Mouse (Mus musculus): Measurements from ENCODE around the gene Srcin1. TPM values are rescaled to one million over a fixed set of nuclear protein-coding genes. Genes with fewer than 3 reads are reported as not detected.

Srcin1 gene
- polyA plus RNA-seq, 1 experiment from 2014 or later, result 6.7 TPM

DNA sequence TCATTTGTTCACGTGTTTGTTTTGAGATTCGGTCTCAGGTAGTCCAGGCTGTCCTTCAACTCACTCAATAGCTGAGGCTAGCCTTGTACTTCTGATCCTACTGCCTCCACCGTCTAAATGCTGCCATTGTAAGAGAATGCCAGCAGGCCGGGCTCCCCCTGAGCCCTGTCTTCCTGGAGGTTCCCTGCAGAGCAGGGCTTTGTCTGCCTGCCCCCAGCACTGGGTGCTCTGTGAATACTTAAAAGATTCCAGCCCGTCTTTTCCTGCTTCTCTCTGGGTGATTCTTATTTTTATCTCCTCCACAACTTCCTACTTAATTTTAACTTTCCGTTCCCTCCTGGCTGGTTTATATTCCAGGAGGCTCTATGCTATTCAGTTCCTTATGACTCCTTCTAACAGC, 26.2 kb upstream of the Srcin1 start:
- WGBS, result 22% methylated on average over 6 of the region's 6 CpGs
- ATAC-seq (ENCODE audit: low FRiP score), result no peak
- H3K4me2 ChIP-seq (replicated peaks), result no peak overlapping the region

DNA sequence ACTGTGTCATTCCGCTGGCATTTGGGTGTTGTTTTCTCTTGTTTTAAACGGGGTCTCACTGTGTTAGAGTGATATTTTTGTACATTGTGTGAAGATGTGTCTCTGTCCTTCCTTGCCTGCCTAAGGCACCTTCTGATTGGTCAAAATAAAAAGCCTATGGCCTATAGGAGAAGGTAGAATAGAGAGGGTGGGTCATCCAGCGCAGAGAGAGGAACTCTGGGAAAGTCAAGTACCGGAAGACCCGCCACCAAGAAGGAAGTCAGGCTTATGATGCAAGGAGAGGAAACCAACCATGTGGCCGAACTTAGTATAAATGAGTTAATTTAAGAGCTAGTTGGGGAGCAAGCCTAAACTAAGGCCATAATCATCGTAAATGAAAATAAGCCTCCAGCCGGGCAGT, 23.1 kb upstream of the Srcin1 start:
- no peak for ATAC-seq (ENCODE audit: low FRiP score)
- WGBS, result 90% methylated on average over 8 of the region's 8 CpGs
- H3K9me3 ChIP-seq (replicated peaks), result no peaks in the 10 kb centered on the region
- no peak overlapping the region for H3K9ac ChIP-seq
- no peak overlapping the region for H3K27ac ChIP-seq
- no peaks in the 10 kb centered on the region for H3K4me1 ChIP-seq
- no peaks in the 10 kb centered on the region for H3K36me3 ChIP-seq
- no peak overlapping the region for H3K4me2 ChIP-seq (replicated peaks)
- H3K4me3 ChIP-seq, result no peak overlapping the region
- no peaks in the 10 kb centered on the region for H3K27me3 ChIP-seq

More for the DNA sequence above, 26.2 kb upstream of the Srcin1 start:
- Histone ChIP-seq H3K27me3 (no peaks in the 10 kb centered on the region; the same call in 1 of the 2 replicates), H3K4me1 (no peaks in the 10 kb centered on the region), H3K9me3 (replicated peaks) (no peaks in the 10 kb centered on the region), H3K4me3 (no peak overlapping the region), H3K9ac (no peak overlapping the region), H3K27ac (no peak overlapping the region), H3K36me3 (no peaks in the 10 kb centered on the region)

DNA sequence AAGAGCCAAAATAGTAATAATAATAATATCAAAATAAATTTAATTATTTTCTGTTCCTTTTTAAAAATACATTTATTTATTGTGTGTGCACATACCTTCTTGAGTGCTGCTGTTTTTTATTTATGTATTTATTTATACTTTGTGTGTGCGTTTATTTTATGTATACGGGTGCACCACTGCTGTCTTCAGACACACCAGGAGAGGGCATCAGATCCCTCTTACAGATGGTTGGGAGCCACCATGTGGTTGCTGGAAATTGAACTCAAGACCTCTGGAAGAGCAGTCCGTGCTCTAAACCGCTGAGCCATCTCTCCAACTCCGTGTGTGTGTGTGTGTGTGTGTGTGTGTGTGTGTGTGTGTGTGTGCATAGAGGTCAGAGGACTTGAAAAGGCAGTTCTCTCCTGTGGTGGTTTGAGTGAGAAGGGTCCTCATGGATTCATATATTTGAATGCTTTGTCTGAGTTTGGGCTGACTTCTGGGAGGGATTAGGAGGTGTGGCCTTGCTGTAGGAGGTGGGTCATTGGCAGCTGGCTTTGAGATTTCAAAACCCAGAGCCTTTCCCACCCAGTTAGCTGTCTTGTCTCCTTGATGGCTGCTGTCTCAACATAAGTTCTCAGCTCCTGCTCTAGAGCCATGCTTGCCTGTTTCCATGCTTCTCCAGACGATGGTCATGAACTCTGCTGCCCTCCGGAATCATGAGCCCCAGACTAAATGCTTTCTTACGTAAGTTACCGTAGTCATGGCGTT, 22.1 kb upstream of the Srcin1 start:
- no peak overlapping the region for H3K4me3 ChIP-seq
- H3K4me2 ChIP-seq (replicated peaks), result no peak overlapping the region
- no peak overlapping the region for H3K27ac ChIP-seq
- H3K4me1 ChIP-seq, result no peaks in the 10 kb centered on the region
- no peaks in the 10 kb centered on the region for H3K36me3 ChIP-seq
- no peaks in the 10 kb centered on the region for H3K9me3 ChIP-seq (replicated peaks)
- H3K27me3 ChIP-seq, result no peaks in the 10 kb centered on the region
- whole genome bisulfite sequencing, result 69% methylated on average over 10 of the region's 10 CpGs
- H3K9ac ChIP-seq, result no peak overlapping the region
- no peak for ATAC-seq (ENCODE audit: low FRiP score)

DNA sequence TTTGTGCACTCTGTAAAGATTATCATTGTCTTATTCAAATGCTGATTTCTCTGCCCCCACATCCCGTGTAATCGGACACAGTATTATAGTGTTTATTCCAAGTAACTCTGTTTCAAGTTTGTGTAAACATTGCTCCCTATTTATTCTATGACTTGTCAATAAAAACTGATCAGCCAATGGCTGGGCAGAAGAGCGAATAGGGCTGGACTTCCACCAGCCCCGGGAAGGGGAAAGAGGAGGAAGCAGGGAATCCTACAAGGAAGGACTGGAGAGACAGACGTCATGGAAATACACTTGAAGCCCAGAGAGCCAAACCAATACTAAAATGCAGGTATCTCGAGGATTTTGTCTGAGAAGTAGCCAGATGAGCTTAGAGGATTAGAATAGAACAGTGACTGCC, 18.1 kb upstream of the Srcin1 start:
- H3K27me3 ChIP-seq, result 0 out of 2 replicates have a peak, but pooled peaks cover 4% of the 10 kb centered on the region
- no peak overlapping the region for H3K4me2 ChIP-seq (replicated peaks)
- no peaks in the 10 kb centered on the region for H3K9me3 ChIP-seq (replicated peaks)
- ATAC-seq (ENCODE audit: low FRiP score), result no peak
- no peak overlapping the region for H3K4me3 ChIP-seq
- no peak overlapping the region for H3K27ac ChIP-seq
- no peak overlapping the region for H3K9ac ChIP-seq
- 52% methylated on average over 6 of the region's 6 CpGs for WGBS
- no peaks in the 10 kb centered on the region for H3K36me3 ChIP-seq
- peaks cover 3% of the 10 kb centered on the region; the same call in 1 of the 2 replicates for H3K4me1 ChIP-seq

DNA sequence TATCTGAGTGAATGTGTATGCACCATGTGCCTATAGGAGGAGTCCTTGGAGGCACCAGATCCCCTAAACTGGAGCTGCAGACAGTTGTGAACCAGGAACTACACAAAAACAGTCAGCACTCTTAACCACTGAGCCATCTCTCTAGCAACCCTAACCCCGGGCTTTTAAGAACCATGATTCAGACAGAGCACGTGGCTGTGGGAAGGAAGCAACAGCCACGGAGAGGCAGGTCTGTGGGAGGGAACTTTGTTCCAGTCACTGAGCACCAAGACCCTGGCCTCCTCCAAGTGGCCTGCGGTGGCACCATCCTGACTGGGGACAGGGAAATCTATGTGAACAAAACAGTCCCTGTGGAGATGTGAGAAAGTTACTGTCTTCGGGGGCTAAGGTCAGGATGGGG, 15.9 kb upstream of the Srcin1 start:
- H3K27me3 ChIP-seq, result 0 out of 2 replicates have a peak, but pooled peaks cover 4% of the 10 kb centered on the region
- no peak overlapping the region for H3K27ac ChIP-seq
- peaks cover 3% of the 10 kb centered on the region; the same call in 1 of the 2 replicates for H3K4me1 ChIP-seq
- no peak overlapping the region for H3K4me2 ChIP-seq (replicated peaks)
- no peaks in the 10 kb centered on the region for H3K36me3 ChIP-seq
- no peak overlapping the region for H3K4me3 ChIP-seq
- no peak overlapping the region for H3K9ac ChIP-seq
- H3K9me3 ChIP-seq (replicated peaks), result no peaks in the 10 kb centered on the region
- ATAC-seq (ENCODE audit: low FRiP score), result no peak
- WGBS, result 44% methylated on average over 5 of the region's 5 CpGs

DNA sequence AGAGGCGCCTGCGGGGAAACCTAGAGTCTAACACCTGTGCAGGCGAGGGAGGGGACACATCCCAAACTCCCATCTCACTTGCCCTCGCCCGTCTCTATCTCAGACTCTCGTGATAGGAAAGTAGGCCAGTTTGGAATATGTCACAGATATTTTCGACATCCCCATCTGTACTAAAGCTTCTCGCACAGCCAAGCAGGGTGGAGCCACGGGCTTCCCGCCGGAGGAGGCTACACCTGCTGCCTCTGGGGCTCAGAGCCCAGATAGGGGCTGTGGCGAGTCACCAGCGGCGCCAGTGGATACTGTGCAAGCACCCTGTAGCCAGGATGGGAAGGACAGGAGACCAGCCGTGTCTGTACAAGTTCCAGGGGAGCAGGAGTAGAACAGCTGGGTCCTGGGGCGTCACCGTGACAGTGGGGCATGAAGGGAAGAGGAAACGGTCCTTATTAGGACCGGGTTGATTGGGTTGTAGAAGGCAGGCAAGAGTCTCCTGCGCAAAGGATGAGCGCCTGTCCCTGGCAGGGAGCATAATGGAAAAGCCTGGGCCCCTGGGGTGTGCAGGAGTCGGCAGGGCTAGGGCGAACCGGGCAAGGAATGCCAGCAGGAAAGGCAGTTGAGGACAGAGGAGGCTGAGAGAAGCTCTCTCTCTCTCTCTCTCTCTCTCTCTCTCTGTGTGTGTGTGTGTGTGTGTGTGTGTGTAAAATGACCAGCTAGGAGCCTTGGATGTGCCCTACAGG, 14.4 kb upstream of the Srcin1 start:
- no peak overlapping the region for H3K4me2 ChIP-seq (replicated peaks)

DNA sequence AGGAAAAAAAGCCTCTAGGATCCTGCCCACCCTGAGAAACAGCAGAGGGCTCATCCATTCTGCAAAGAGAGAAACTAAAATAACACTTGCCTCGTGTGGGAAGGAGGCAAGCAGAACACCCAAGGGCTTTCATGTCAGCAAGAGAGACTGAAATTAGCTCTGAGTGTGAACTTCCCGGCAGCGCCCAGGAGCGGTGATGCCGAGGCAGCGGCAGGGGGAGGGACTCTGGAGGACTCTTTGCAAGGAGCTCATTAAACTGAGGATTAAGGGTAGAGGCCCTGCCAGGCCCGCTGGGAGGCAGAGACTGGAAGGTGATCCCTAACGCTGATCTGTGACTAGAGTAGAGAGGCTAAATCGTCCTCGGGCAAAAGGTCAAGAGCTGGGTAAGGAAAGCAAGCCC, 13.2 kb upstream of the Srcin1 start:
- no peak overlapping the region for H3K4me3 ChIP-seq

More for the DNA sequence above, 14.4 kb upstream of the Srcin1 start:
- Histone ChIP-seq H3K27ac (no peak overlapping the region), H3K27me3 (0 out of 2 replicates have a peak, but pooled peaks cover 4% of the 10 kb centered on the region), H3K4me1 (peaks cover 3% of the 10 kb centered on the region; the same call in 1 of the 2 replicates), H3K9me3 (replicated peaks) (no peaks in the 10 kb centered on the region), H3K4me3 (no peak overlapping the region), H3K36me3 (no peaks in the 10 kb centered on the region), H3K9ac (no peak overlapping the region)
- ATAC-seq (ENCODE audit: low FRiP score), result no peak
- WGBS, result 36% methylated on average over 24 of the region's 24 CpGs

DNA sequence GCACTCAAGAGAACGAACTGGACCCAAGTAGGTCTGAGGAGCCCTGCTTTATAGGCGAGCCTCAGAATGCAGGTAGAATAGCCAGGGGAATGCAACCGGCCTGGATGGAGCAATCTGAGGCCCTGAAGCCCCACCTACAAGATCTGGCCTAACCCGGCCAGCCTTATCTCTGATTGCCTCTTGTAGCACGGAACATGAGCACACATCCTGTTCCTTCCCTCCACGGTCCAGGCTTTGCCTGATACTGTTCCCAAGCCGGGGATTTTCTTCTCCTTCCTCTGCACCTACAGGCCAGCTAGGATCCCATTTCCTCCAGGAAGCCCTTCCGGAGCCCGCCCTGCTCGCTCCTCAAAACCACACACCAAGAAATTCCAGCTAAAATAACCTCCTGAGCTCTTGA, 9.9 kb upstream of the Srcin1 start:
- H3K36me3 ChIP-seq, result no peaks in the 10 kb centered on the region
- no peak overlapping the region for H3K4me3 ChIP-seq
- no peak overlapping the region for H3K9ac ChIP-seq
- 0 out of 2 replicates have a peak, but pooled peaks cover 4% of the 10 kb centered on the region for H3K27me3 ChIP-seq
- peaks cover 3% of the 10 kb centered on the region; the same call in 1 of the 2 replicates for H3K4me1 ChIP-seq
- no peak overlapping the region for H3K27ac ChIP-seq
- no peak for ATAC-seq (ENCODE audit: low FRiP score)
- no peaks in the 10 kb centered on the region for H3K9me3 ChIP-seq (replicated peaks)
- H3K4me2 ChIP-seq (replicated peaks), result no peak overlapping the region
- 74% methylated on average over 10 of the region's 10 CpGs for WGBS

More for the DNA sequence above, 13.2 kb upstream of the Srcin1 start:
- Histone ChIP-seq H3K9me3 (replicated peaks) (no peaks in the 10 kb centered on the region), H3K9ac (no peak overlapping the region), H3K36me3 (no peaks in the 10 kb centered on the region), H3K27ac (no peak overlapping the region), H3K4me2 (replicated peaks) (no peak overlapping the region), H3K27me3 (0 out of 2 replicates have a peak, but pooled peaks cover 4% of the 10 kb centered on the region), H3K4me1 (peaks cover 3% of the 10 kb centered on the region; the same call in 1 of the 2 replicates)
- 7% methylated on average over 10 of the region's 10 CpGs for WGBS
- ATAC-seq (ENCODE audit: low FRiP score), result no peak

DNA sequence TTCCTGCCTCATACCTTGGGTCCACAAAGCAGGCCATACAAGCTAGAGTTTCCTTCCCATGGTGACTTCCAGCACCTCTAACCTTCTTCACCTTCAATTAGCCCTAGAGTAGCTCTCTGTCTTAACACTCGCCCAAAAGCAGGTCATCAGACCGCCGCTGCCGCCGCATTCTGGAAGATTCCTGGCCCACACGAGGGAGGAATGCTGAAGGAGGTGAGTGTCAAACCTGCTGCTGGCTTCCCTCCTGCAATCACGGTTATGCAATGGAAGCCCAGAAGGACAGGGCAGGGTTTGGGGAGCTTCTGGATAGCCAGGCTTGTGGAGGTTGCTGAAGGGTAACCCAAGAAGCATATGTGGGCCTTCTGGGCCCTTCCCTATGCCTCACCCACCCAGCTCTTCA, 8.5 kb upstream of the Srcin1 start:
- 74% methylated on average over 7 of the region's 7 CpGs for WGBS
- no peak for ATAC-seq (ENCODE audit: low FRiP score)

DNA sequence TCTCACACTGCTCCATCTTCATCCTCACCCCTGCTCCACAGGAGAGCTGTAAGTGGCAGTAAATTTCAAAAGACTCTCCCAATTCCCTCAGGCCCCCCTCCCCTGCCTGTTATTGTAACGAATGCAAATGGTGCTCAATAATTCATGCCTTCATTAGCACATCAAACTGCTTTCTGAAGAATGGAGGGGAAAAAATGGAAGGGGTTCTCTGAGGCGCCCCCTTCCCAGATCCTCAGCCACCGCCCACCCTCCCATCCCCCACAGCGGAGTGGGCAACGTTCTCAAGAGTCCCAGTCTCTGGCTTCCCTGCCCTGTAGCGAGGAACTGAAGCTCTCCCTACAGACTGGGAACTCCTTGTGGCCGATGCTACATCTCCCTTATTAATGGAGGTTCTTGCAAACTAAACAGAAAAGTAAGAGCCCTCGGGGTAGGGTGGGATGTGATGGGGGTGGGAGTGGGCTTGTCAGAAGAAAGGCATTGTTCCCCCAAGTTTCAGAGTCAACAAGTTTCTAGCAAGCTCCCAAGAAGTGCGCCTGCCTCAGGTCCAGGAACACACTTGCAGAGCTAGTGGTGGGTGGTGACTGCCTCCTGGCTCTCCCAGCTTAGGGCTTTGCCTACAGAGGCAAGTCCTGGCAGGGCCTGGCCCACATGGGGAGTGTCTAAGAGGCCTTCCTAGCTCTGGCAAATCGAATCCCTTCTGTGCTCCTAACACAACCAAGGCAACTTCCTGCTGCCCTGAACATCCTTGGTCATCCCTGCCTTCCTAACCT, 3.3 kb upstream of the Srcin1 start:
- 9% methylated on average over 10 of the region's 10 CpGs for WGBS
- Histone ChIP-seq H3K9me3 (replicated peaks) (no peaks in the 10 kb centered on the region), H3K4me2 (replicated peaks) (no peak overlapping the region; the same call in 1 of the 2 replicates), H3K9ac (no peak overlapping the region), H3K27ac (no peak overlapping the region), H3K36me3 (no peaks in the 10 kb centered on the region), H3K4me1 (peaks cover 22% of the 10 kb centered on the region), H3K4me3 (no peak overlapping the region), H3K27me3 (peaks cover 23% of the 10 kb centered on the region)
- no peak for ATAC-seq (ENCODE audit: low FRiP score)

More for the DNA sequence above, 8.5 kb upstream of the Srcin1 start:
- no peaks in the 10 kb centered on the region for H3K27me3 ChIP-seq
- peaks cover 6% of the 10 kb centered on the region for H3K4me1 ChIP-seq
- no peak overlapping the region for H3K4me3 ChIP-seq
- no peaks in the 10 kb centered on the region for H3K9me3 ChIP-seq (replicated peaks)
- no peak overlapping the region for H3K4me2 ChIP-seq (replicated peaks)
- H3K36me3 ChIP-seq, result no peaks in the 10 kb centered on the region
- H3K27ac ChIP-seq, result no peak overlapping the region
- H3K9ac ChIP-seq, result no peak overlapping the region

DNA sequence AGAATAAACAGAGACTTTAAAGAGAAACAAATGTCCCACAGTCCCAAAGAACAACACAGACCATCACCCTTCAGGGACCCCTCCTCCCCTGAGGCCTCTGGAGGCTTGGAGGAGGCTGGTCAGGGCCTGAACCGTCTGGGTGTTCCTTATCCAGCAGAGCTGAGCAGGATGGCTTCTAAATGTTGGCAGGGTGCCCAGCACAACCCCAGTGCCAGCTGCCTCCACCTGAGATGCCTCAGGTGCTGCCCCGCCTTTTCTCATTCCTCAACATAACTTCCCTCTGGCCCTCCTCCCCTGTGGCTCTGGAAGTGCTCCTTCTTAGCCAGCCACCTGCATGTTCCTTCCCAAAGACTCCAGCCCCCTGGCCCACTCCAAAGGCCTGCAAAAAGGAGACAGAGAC, 2.3 kb upstream of the Srcin1 start:
- Histone ChIP-seq H3K9ac (no peak overlapping the region), H3K4me2 (replicated peaks) (no peak overlapping the region), H3K4me1 (peaks cover 32% of the 10 kb centered on the region), H3K9me3 (replicated peaks) (no peaks in the 10 kb centered on the region), H3K4me3 (no peak overlapping the region), H3K27ac (no peak overlapping the region), H3K27me3 (peaks cover 33% of the 10 kb centered on the region), H3K36me3 (no peaks in the 10 kb centered on the region)
- ATAC-seq (ENCODE audit: low FRiP score), result no peak
- WGBS, result 50% methylated on average over 2 of the region's 2 CpGs

DNA sequence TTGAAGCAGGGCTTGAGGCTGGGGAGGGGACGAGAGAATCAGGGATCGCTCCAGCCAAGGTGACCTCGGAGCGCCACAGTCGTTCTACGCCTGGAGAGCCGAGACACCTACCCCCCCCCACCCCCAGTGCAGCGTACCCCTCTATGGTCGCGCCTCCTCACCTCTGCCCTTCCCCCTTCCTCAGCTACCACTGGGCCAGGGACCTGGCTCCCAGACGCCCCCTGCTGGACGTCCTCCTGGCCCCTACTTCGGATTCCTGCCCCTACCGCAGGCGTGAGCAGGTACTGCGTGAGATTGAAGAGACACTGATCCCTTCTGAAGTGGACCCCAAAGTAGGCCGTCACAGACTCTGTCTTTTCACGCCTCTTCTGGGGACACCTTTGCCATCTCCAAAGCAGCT, 348 bp downstream of the Srcin1 start:
- Histone ChIP-seq H3K27ac (peak overlapping the region; percentile 95), H3K4me3 (peak overlapping the region; percentile 70), H3K4me1 (peaks cover 58% of the 10 kb centered on the region), H3K9me3 (replicated peaks) (no peaks in the 10 kb centered on the region), H3K27me3 (peaks cover 52% of the 10 kb centered on the region), H3K4me2 (replicated peaks) (peak overlapping the region; percentile 75), H3K9ac (peak overlapping the region; percentile 93), H3K36me3 (no peaks in the 10 kb centered on the region)
- peak; percentile 52 for ATAC-seq (ENCODE audit: low FRiP score)
- WGBS, result 1% methylated on average over 18 of the region's 18 CpGs

Data from hindbrain, embryonic 12.5 days (tissue).